Mouse (Mus musculus) retina, embryonic 14.5 days (tissue): ENCODE measurements around the gene Ccl6.
"Not testable (repeated sequence)": the region's sequence is repeated elsewhere in the genome, so short reads cannot be mapped to it uniquely, and the experiment has no call there.

Experiments
- DNase-seq: peaks from one replicate; pipeline ENCODE4 v3.0.0-alpha.2; 2015; ENCODE audit warnings: low spot score

Ccl6 gene

DNA sequence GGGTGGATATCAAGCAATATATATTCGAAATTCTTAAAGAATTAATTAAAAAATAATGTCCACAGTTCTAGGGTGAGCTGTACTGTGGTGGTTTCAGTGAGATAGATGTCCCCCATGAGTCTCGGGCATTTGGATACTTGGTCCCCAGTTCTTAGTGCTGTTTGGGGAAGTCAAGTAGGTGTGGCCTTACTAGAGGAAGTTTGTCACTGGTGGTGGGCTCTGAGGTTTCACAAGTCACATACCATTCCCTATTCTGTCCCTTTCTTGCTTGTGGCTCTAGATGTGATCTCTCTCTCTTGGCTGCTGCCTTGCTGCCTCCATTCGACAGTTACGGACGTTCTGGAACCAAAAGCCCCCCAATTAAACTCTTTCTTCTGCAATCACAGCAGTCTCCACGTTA is 32.5 kb downstream of the Ccl6 start:
- DNase-seq: no peak

DNA sequence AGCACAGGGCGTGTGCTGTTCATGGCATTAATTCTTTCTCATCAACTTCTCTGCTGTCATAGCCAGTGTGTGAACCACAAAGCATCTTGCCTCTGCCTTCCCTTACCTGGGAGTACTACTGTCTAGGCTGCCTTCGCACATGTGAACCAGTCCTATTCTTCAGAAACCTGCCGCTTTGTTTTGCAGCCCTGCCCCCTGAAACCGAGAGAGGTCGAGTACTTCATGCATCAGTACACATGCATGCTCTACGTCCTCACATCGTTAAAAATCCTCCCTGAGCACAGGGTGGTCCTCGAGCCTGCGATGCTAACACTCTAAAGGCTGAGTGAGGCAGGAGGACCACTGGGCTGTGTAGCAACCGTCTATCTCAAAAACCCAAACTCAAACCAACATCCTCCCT is 35.8 kb downstream of the Ccl6 start:
- DNase-seq: peak; percentile 2

DNA sequence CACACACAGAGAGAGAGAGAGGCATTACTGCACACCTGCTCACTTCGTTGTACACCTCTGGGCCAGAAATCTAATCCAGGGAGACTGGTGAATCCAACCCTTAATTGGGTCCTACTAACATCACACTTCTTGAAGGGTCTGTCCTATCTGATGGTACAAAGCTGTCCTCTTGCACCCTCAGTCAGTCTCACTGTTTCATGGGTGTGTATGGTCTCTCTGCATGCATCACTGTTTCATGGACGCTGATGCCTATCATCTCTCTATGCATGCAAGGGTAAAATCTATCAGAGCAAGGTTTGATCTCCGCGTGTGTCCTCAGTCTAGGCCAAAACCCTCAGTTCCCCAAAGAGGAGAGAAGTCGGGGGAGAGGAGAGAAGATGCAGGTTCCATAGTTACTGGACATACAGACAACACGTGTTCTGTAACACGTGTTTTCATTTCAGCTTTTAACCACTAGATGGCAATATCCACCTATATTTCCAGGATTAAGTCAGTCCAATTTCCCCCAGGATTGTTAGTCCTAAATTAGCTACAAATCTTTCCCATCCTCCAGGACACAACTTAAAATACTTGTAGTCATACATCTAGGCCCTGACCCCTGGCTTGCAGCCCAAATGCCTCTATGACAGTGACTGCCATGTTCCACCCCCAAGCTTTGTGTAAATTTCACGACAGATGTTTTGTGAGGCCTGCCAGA is 36.7 kb downstream of the Ccl6 start:
- DNase-seq: peak; percentile 91

DNA sequence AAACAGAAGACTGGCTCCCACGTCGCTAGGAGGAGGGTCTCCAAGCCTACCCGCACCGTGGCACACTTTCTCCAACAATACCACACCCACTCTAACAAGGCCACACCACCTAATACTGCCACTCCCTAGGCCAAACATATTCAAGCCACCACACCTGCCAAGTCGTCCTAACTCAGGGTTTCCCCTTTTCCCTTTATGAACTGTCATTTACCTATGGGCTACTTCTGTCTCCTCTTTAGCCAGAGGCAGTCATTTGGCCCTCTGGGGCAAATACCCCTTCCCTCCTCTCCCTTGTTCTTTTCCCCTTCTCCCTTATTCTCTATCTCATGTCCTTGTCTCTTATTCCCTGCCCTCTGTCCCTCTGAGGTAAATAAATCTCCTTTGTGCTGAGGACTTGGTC is 41.2 kb downstream of the Ccl6 start:
- no peak for DNase-seq

DNA sequence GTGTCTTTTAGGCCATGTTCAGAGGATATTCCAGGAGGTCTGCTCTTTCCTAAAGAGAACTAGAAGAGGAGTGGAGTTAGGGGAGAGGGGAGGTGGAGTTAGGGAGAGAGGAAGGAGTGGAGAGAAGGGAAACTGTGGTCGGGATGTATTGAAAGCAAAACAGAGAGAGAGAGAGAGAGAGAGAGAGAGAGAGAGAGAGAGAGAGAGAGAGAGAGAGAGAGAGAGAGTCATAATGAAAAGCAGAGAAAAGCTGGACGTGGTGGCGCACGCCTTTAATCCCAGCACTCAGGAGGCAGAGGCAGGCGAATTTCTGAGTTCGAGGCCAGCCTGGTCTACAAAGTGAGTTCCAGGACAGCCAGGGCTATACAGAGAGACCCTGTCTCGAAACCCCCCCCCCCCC is 41.9 kb downstream of the Ccl6 start:
- DNase-seq: not testable (repeated sequence)

DNA sequence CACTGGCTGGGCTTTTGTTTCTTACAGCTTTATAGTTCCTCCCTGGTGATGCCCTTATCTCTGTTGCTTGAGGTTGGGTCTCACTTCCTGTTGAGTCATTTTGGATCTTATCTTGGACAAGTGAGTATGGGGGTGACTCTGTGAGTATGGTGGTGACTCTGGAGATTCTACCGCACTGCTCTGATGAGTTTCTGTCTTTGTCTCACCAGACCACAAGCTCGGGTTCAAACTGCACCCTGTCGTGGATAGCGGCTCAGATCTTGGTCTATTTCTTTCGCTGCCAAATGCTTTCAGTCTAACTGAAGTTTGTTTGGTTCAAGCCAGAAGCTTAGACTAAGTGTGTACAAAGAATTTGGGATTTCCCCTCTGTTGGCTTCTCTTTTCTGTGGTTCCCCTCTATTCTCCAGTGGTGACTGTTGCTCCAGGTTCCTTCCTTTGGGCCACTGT is 42.7 kb downstream of the Ccl6 start:
- DNase-seq: no peak

DNA sequence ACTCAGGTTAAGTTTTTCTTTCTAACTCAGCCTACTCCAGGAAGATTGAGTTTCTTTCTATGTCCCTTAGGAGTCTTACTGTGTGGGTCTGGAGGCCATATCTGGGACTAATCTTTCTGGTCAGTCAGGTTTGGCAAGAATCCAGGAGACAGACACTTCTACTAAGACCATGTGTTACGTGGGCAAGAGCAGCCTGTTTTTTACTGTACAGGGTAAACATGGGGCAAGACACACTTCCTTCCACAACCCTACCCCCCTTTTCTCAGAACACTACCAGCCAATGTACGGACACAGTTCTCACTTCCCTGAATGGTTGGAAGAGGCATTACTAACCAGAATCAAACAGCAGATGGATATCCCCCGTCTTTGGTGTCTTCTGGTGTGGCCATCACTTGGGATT is 48.7 kb downstream of the Ccl6 start:
- DNase-seq: no peak

DNA sequence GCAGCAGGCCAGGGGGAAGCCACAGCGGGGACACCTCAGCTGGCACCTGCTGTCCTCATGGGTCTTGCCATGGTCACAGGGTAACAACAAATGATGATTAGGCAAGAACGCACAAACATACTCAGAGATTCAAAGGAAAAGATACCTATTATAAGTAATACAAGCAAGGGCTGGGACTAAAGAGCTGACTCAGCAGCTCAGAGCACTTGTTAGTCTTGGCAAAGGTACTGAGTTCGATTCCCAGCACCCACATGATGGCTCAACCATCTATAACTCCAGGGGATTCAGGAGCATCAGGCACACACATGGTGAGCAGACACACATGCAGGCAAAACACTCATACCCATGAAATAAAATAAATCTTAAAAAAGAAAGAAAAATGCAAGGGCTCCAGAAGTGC is 51.5 kb downstream of the Ccl6 start:
- DNase-seq: no peak

DNA sequence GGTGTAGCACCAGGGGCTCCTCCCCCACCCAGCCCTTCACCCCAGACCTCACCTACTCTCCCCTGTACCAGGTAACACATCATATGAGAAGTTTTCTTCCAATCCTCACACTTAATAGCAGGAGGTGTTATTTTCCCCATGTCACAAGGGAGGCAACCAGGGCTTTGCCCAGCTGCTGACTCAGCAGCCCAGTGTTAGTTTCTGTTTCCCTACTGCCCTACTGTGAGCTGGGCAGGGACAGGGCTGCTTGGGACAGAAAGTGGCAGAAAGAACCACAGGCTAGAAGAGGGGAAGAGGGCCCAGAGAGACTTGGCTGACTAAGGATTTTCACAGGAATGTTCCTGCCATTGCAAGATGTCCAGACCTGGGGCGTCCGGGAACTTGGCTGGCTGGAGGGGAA is 52.0 kb downstream of the Ccl6 start:
- no peak for DNase-seq

DNA sequence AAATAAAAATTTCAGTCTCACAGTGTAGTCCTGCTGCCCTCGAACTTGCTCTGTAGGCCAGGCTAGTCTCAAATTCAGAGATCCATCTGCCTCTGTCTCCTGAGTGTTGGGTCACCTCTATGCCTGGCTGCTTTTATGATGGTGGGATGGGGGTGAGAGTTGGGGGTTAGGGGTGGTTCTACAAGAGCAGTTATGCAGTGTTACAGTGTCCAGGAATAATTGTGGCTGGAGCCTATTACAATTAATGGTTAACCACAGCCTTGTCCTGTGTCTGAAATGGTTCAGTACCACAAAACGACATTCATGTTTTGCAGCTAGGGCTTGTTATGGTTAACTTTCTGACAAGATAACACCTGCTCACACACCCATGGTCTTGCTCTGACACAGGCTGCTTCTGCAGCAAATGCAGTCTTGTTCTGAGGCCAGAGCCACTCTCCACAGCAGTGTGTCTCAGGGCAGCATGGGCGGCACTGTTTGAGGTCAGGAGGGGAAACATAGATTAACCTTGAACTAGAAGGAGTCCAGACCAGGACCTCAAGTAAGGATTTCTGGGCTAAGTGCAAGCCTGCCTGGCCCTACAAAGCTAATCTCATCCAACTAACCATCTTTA is 54.1 kb downstream of the Ccl6 start:
- no peak for DNase-seq
